Mouse (Mus musculus) stomach, postnatal 0 days (tissue): ENCODE results near the gene Pde4b. TPM values are rescaled to one million over a fixed set of nuclear protein-coding genes. Genes with fewer than 3 reads are reported as not detected.

ENCODE experiments used
- ATAC-seq: fragments of 200-750 bp; cut with Nextera tagmentation; 2 replicates; pipeline ENCODE4 v1.8.0; 2017; ENCODE audit not compliant: low FRiP score, low TSS enrichment
- DNase-seq: peaks from one replicate; pipeline ENCODE4 v3.0.0-alpha.2; 2016; ENCODE audit warnings: low spot score
- H3K27ac ChIP-seq: fragments of 300-500 bp; sonication (generic); replicated peaks from 2 replicates; pipeline ENCODE4 v1.5.1; 2014; ENCODE audit warnings: mild to moderate bottlenecking, control low read depth
- H3K27me3 ChIP-seq: fragments of 300-500 bp; sonication (generic); 2 replicates; pipeline ENCODE4 v1.6.1; 2014; ENCODE audit warnings: low read length; ENCODE audit not compliant: control insufficient read depth, insufficient read depth
- H3K36me3 ChIP-seq: fragments of 300-500 bp; sonication (generic); 2 replicates; pipeline ENCODE4 v1.6.1; 2014; ENCODE audit warnings: low read length, mixed read lengths; ENCODE audit not compliant: control insufficient read depth, insufficient read depth
- H3K4me1 ChIP-seq: fragments of 300-500 bp; sonication (generic); replicated peaks from 2 replicates; pipeline ENCODE4 v1.6.1; 2014; ENCODE audit warnings: antibody characterized with exemption; ENCODE audit not compliant: control insufficient read depth, insufficient read depth
- H3K4me2 ChIP-seq: fragments of 300-500 bp; sonication (generic); replicated peaks from 2 replicates; pipeline ENCODE4 v1.6.1; 2014; ENCODE audit warnings: low read depth, mild to moderate bottlenecking, control low read depth, moderate library complexity
- H3K4me3 ChIP-seq: fragments of 300-500 bp; sonication (generic); 2 replicates; pipeline ENCODE4 v1.5.1; 2014; ENCODE audit warnings: low read depth, low read length, control low read depth
- H3K9ac ChIP-seq: fragments of 300-500 bp; sonication (generic); 2 replicates; pipeline ENCODE4 v1.6.1; 2014; ENCODE audit warnings: mild to moderate bottlenecking, low read length, control low read depth, mixed read lengths
- H3K9me3 ChIP-seq: fragments of 300-500 bp; sonication (generic); 2 replicates; pipeline ENCODE4 v1.6.1; 2016; ENCODE audit warnings: low read length; ENCODE audit not compliant: control insufficient read depth
- CTCF ChIP-seq: IDR thresholded peaks from 2 replicates; pipeline ENCODE4 v1.5.1; 2016; ENCODE audit warnings: antibody characterized with exemption, low read depth, mild to moderate bottlenecking, moderate library complexity
- EP300 ChIP-seq: optimal IDR thresholded peaks from 2 replicates; pipeline ENCODE3; 2016; ENCODE audit warnings: antibody characterized with exemption
- WGBS: fragments of 180-500 bp; shearing (Covaris S2); extraction: QIAGEN DNeasy Blood & Tissue Kit; methylation state at CpG from one replicate; pipeline ENCODE4 v1.1.7; 2014; 5-methylcytosine and 5-hydroxymethylcytosine counted together
- polyA plus RNA-seq: library from polyadenylated mRNA; unstranded; fragments of >200 nt; fragmentation: Nextera tagmentation; extraction: Ambion mirVana; gene quantifications from 2 replicates; pipeline ENCODE4 v1.2.1, GENCODE M21; 2015

Gene Pde4b
- polyA plus RNA-seq, 1 experiment from 2014 or later: 9.1 TPM

GRCm38 (mm10) chr4:102406848-102407247 is 319.5 kb downstream of the Pde4b start:
- Histone ChIP-seq H3K9me3 (no peaks in the 10 kb centered on the region), H3K36me3 (no peaks in the 10 kb centered on the region), H3K27ac (no peak overlapping the region), H3K4me1 (no peaks in the 10 kb centered on the region), H3K4me3 (no peak overlapping the region), H3K27me3 (no peaks in the 10 kb centered on the region), H3K9ac (no peak overlapping the region), H3K4me2 (no peak overlapping the region)
- ATAC-seq (no peak), DNase-seq (no peak)
- WGBS: 45% methylated on average over 3 of the region's 3 CpGs
- TF ChIP-seq CTCF: no peak
- TF ChIP-seq EP300: no peak

GRCm38 (mm10) chr4:102408132-102408531 is 320.8 kb downstream of the Pde4b start:
- H3K4me1 ChIP-seq: no peaks in the 10 kb centered on the region
- ATAC-seq (no peak), DNase-seq (no peak)
- H3K27me3 ChIP-seq: no peaks in the 10 kb centered on the region
- no peaks in the 10 kb centered on the region for H3K9me3 ChIP-seq
- H3K27ac ChIP-seq: no peak overlapping the region
- 61% methylated on average over 2 of the region's 2 CpGs for WGBS
- H3K36me3 ChIP-seq: no peaks in the 10 kb centered on the region
- TF ChIP-seq EP300 (no peak), CTCF (no peak)
- no peak overlapping the region for H3K4me3 ChIP-seq
- H3K9ac ChIP-seq: no peak overlapping the region
- H3K4me2 ChIP-seq: no peak overlapping the region

- DNase-seq (no peak), ATAC-seq (no peak)
- Histone ChIP-seq H3K4me2 (no peak overlapping the region), H3K4me3 (no peak overlapping the region), H3K36me3 (no peaks in the 10 kb centered on the region), H3K27ac (no peak overlapping the region), H3K27me3 (no peaks in the 10 kb centered on the region), H3K9me3 (no peaks in the 10 kb centered on the region), H3K9ac (no peak overlapping the region), H3K4me1 (no peaks in the 10 kb centered on the region)
- no peak for TF ChIP-seq EP300
- TF ChIP-seq CTCF: no peak
- 32% methylated on average over 4 of the region's 4 CpGs for WGBS
Observed at GRCm38 (mm10) chr4:102408938-102409337, 321.6 kb downstream of the Pde4b start.

- TF ChIP-seq EP300: no peak
- TF ChIP-seq CTCF: no peak
- ATAC-seq: no peak
- H3K4me1 ChIP-seq: no peaks in the 10 kb centered on the region
- no peak overlapping the region for H3K27ac ChIP-seq
- WGBS: 92% methylated on average over 2 of the region's 2 CpGs
- H3K4me2 ChIP-seq: no peak overlapping the region
- no peak overlapping the region for H3K9ac ChIP-seq
- DNase-seq: no peak
- no peak overlapping the region for H3K4me3 ChIP-seq
- no peaks in the 10 kb centered on the region for H3K36me3 ChIP-seq
- H3K9me3 ChIP-seq: no peaks in the 10 kb centered on the region
- H3K27me3 ChIP-seq: no peaks in the 10 kb centered on the region
Observed at GRCm38 (mm10) chr4:102413101-102413500, 325.8 kb downstream of the Pde4b start.

- no peaks in the 10 kb centered on the region for H3K9me3 ChIP-seq
- WGBS: 32% methylated on average over 4 of the region's 4 CpGs
- no peak overlapping the region for H3K27ac ChIP-seq
Observed at GRCm38 (mm10) chr4:102413794-102414193, 326.5 kb downstream of the Pde4b start.

GRCm38 (mm10) chr4:102414610-102415009 is 327.3 kb downstream of the Pde4b start:
- Histone ChIP-seq H3K9ac (no peak overlapping the region), H3K4me1 (no peaks in the 10 kb centered on the region), H3K27ac (no peak overlapping the region), H3K36me3 (no peaks in the 10 kb centered on the region), H3K9me3 (no peaks in the 10 kb centered on the region), H3K4me2 (no peak overlapping the region), H3K27me3 (no peaks in the 10 kb centered on the region), H3K4me3 (no peak overlapping the region)
- ATAC-seq (no peak), DNase-seq (no peak)
- TF ChIP-seq EP300 (no peak), CTCF (no peak)
- WGBS: 85% methylated on average over 4 of the region's 4 CpGs

More at GRCm38 (mm10) chr4:102413794-102414193, 326.5 kb downstream of the Pde4b start:
- Histone ChIP-seq H3K4me1 (no peaks in the 10 kb centered on the region), H3K4me2 (no peak overlapping the region), H3K9ac (no peak overlapping the region), H3K36me3 (no peaks in the 10 kb centered on the region), H3K27me3 (no peaks in the 10 kb centered on the region), H3K4me3 (no peak overlapping the region)
- TF ChIP-seq EP300: no peak
- TF ChIP-seq CTCF: no peak
- DNase-seq: no peak
- ATAC-seq: no peak
